Mouse (Mus musculus) neutrophil, adult 5-6 weeks (primary cell): ENCODE measurements around the gene Myo1h. TPM values are rescaled to one million over a fixed set of nuclear protein-coding genes. Genes with fewer than 3 reads are reported as not detected.
A peak's percentile ranks its signal among the peaks of the same experiment; 100 is the strongest.

Experiments used
- ATAC-seq: fragments of 151-379, 151-347 bp; 2 replicates; pipeline ENCODE4 v1.8.0; 2017; ENCODE audit warnings: mild to moderate bottlenecking, moderate TSS enrichment; ENCODE audit not compliant: insufficient number of reproducible peaks, poor library complexity, low FRiP score, severe bottlenecking; ENCODE audit errors: extremely low read depth
- total RNA-seq: library from RNA; stranded (forward); fragments of 200-1000 nt; gene quantifications from 2 replicates; pipeline ENCODE4 v1.2.3, GENCODE M21; 2017

Myo1h gene
- total RNA-seq, 1 experiment from 2014 or later: 1.6 TPM

DNA sequence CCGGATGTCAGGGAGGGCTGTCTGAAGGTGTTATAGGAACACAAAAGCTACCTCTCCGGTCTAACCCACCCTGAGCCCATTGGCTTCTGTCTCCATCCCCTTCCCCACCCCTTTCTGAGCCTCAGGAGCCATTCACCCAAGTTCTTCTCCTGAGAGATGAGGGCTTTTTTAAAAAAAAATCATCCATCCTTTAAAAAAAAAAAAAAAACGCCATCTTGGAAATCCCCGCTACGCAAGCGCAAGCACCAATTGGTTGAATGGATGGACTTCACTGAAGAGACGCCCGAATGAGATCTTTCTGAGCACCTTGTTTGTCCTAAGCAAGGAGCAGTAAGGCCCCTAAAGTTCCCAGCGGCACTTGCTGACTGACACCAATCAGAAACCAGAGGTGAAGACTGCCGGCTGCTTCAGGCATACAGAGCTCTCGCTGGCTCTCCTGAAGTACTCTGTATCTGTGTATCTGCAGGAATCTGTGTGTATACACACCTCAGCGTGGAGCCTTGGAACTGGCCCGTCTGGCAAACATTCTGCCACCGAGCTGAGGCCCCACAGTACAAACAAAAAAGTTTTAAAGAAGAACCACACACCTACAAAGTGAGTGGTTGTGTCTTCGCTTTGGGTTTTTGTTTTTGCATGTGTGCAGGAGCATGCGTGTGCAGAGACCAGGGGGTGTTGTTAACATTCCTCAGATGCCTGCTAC is 1.9 kb upstream of the Myo1h start:
- ATAC-seq: no peak

- ATAC-seq: no peak
These were observed 570 bp upstream of the Myo1h start for GRCm38 (mm10) chr5:114288396-114288795.

GRCm38 (mm10) chr5:114290004-114290403 is 1.0 kb downstream of the Myo1h start:
- no peak for ATAC-seq

DNA sequence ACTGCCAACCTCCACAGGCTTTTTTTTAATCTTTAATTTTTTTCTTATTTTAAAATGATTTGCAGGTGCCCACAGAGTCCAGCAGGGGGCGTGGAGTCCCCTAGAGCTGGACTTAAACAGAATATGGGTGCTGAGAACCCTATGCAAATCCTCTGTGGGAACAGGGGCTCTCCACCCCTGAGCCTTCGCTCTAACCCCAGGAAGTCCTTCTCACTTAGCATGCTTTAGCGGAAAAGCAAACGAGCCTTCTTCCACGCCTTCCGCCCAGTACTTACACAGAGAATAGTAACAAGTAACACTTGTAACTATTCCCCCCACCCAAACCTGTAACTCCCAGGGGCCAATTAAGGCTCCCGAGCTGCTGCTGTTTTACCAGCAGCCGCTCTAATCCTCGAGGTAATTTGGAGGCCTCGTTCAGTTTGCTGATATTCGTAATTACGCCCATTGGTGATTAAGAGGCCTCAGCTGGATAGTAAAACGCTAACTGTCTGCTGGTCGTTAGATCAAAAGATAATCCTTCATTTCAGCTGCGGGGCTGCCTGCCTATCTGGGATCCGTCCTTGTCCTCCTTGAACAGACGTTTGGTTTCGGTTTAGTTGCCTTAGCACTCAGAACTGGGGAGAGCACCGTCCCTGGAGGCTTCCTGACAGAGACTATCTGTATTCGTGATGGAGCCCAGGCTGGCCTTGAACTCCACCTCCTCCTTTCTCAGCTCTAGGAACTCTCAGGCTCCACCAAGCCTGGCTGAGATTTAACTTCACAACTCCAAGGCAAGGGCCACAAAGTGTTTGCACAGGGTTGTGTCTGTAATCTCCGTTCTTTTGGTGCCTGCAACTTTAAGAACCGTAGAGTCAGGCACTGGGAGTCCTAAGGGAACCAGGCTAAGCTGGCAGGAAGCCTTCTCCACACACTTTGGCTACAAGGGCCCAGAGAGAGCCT is 8.0 kb downstream of the Myo1h start:
- no peak for ATAC-seq

- no peak for ATAC-seq
These were observed 9.4 kb downstream of the Myo1h start for GRCm38 (mm10) chr5:114298212-114298894.

- no peak for ATAC-seq
These were observed 10.3 kb downstream of the Myo1h start for GRCm38 (mm10) chr5:114299156-114299855.

DNA sequence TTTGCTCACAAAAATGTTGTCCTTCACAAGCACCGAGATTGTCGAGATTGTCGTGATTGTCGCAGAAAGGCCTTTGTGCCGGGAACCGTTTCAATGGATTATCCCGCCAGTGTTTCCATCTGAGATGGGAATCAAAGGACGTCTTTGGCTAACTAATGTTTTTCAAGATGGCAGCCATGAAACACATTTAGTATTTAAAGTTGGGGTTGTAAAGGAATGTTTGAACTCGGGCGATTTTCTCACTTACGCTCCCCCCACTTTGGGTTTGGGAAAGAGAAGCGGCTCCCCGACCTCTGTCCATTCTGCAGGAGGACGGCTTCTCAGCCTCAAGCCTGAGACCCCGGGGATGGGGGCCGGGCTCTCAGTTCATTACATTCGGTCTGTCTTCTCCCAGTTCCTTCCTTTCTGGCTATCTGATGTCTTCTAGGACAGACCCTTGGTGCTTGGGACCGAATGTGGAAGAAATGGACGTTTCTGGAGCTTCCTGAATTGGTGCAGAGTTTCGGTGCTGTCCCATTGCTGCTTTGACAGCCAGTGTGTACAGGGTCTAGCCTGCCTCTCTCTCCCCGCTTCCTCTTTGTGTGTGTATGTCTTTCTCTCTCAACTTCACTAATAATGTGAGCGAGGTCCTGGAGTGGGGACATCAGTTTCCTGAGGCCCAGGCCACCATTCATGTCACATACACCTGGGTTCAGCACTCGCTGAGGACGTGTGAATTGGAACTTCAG is 11.1 kb downstream of the Myo1h start:
- ATAC-seq: no peak

- no peak for ATAC-seq
These were observed 14.2 kb downstream of the Myo1h start for GRCm38 (mm10) chr5:114303166-114303565.

DNA sequence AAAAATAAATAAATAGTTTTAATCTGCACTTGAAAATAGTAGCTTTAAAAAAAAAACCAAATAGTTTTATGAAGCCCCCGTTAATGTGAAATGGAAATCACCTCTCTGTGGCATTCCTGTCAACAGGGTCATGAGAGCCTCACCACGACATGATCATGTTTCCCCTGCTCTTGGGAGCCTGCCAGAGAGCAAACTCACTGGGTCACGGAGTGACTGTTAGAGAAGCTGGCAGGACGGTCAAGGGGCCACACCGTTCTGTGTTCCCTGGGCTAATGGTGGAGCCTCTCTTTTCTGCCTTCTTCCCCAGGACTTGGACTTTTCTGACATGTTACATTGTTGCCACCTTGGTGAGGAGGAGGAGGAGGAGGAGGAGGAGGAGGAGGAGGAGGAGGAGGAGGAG is 17.5 kb downstream of the Myo1h start:
- ATAC-seq: no peak

DNA sequence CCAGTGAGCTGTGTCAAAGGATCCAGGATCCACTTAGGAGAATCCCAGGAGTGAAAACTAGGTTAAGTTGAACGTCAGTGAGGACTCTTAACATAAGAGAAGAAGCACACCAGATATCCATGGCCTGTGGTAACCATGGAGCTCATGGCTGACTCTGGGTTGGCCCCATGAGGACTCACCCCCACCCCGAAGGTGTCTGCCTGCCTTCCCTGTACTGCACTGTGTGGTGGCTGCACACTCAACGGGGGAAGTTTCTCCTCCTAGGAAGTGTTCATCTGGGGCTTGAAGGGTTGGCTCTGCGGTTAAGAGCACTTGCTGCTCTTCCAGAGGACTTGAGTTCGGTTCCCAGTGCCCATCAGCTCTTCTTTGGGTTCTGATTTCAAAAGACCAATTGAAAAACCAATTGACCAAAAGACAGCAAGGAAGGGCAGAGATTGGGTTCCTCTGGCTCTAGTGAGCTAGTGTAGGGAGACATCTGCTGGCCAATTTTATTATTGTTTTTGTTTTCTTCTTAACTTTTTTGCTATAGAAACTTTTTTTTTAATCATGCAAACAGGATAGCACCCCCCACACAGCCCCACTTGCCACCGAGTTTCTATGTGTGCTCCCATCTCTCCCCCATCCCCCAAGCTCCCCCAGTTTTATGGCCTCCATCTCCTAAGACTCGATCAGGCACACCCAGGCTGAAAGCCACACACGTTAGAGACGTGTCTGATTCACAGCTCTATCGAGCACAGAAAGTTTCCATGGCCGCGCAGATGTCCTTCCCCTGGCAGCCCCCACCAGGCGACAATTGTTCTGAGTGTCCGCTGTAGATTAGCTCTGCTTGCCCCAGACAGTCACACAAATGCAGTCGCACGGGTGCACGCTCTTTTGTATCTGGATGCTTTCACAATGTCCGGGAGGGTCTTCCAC is 20.1 kb downstream of the Myo1h start:
- ATAC-seq: no peak

- no peak for ATAC-seq
These were observed 20.7 kb downstream of the Myo1h start for GRCm38 (mm10) chr5:114309680-114310036.

GRCm38 (mm10) chr5:114323105-114323790 is 34.3 kb downstream of the Myo1h start:
- peak; percentile 53; the same call in 1 of the 2 replicates for ATAC-seq

DNA sequence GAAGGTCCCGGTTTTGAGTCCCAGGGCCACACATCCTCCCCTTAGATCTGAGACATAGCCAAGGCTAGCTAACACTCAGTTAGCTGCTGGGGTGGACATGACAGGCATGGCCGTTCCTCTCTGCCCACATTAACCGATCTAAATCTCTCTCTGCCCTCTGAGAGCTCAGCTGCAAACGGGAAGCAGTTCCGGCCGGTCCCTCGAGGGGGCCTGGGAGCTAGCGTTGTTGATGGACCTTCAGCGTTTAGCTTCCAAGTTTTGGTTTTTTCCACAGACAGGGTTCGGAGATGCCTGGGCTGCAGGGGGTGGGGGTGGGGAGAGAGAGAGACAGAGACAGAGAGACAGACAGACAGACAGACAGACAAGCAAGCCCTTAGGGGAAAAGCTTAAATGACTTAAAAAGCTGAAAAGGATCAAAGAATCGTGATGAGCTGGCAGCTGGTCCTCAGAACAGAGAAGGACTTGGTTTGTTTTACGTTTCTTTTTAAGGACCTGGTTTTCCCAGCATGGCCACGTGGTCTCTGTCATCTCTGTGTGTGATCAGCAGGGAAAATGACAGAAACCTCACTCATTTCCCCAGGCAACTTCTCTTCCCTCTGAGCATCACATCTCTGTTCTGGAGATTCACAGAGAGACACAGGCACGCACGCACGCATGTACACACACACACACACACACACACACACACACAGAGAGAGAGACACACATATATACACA is 35.0 kb downstream of the Myo1h start:
- 0 out of 2 replicates have a peak, but pooled peaks have one; percentile 36 for ATAC-seq

- ATAC-seq: no peak
These were observed 54.0 kb downstream of the Myo1h start for GRCm38 (mm10) chr5:114342996-114343395.

- no peak for ATAC-seq
These were observed 54.6 kb downstream of the Myo1h start for GRCm38 (mm10) chr5:114343612-114344011.

GRCm38 (mm10) chr5:114345538-114345937 is 56.6 kb downstream of the Myo1h start:
- ATAC-seq: no peak
